Mouse (Mus musculus) lung, postnatal 0 days (tissue): Measurements from ENCODE around the gene Tnfsfm13. TPM values are rescaled to one million over a fixed set of nuclear protein-coding genes. Genes with fewer than 3 reads are reported as not detected.
A peak's percentile ranks its signal among the peaks of the same experiment; 100 is the strongest.

Experiments used
- ATAC-seq: fragments of 200-750 bp; cut with Nextera tagmentation; 2 replicates; pipeline ENCODE4 v1.8.0; 2017; ENCODE audit warnings: moderate library complexity
- DNase-seq: peaks from one replicate; pipeline ENCODE4 v3.0.0-alpha.2; 2016; ENCODE audit warnings: low spot score
- H3K27ac ChIP-seq: fragments of 300-500 bp; sonication (generic); 2 replicates; pipeline ENCODE4 v1.5.1; 2014; ENCODE audit warnings: antibody characterized with exemption, mild to moderate bottlenecking, low read length, mixed read lengths
- H3K27me3 ChIP-seq: fragments of 300-500 bp; sonication (generic); replicated peaks from 2 replicates; pipeline ENCODE4 v1.6.1; 2014; ENCODE audit warnings: low read length, mixed read lengths; ENCODE audit not compliant: insufficient read depth
- H3K36me3 ChIP-seq: fragments of 300-500 bp; sonication (generic); 2 replicates; pipeline ENCODE4 v1.6.1; 2014; ENCODE audit warnings: low read length, mixed read lengths; ENCODE audit not compliant: insufficient read depth
- H3K4me1 ChIP-seq: fragments of 300-500 bp; sonication (generic); 2 replicates; pipeline ENCODE4 v1.6.1; 2014; ENCODE audit warnings: antibody characterized with exemption, low read depth, low read length, mixed read lengths; ENCODE audit not compliant: insufficient read depth
- H3K4me2 ChIP-seq: fragments of 300-500 bp; sonication (generic); replicated peaks from 2 replicates; pipeline ENCODE4 v1.6.1; 2014; ENCODE audit warnings: low read depth, mild to moderate bottlenecking, low read length, moderate library complexity, mixed read lengths
- H3K4me3 ChIP-seq: fragments of 300-500 bp; sonication (generic); 2 replicates; pipeline ENCODE4 v1.5.1; 2014; ENCODE audit warnings: low read depth, low read length
- H3K9ac ChIP-seq: fragments of 300-500 bp; sonication (generic); replicated peaks from 2 replicates; pipeline ENCODE4 v1.6.1; 2014; ENCODE audit warnings: low read depth, mild to moderate bottlenecking
- H3K9me3 ChIP-seq: fragments of 300-500 bp; sonication (generic); 2 replicates; pipeline ENCODE4 v1.6.1; 2016; ENCODE audit warnings: low read length, mixed read lengths
- CTCF ChIP-seq: IDR thresholded peaks from 2 replicates; pipeline ENCODE4 v1.5.1; 2016; ENCODE audit warnings: antibody characterized with exemption, mild to moderate bottlenecking
- EP300 ChIP-seq: IDR thresholded peaks from 2 replicates; pipeline ENCODE4 v1.6.1; 2016; ENCODE audit warnings: antibody characterized with exemption, mild to moderate bottlenecking, control low read depth
- WGBS: fragments of 180-500 bp; shearing (Covaris S2); extraction: QIAGEN DNeasy Blood & Tissue Kit; methylation state at CpG from one replicate; pipeline ENCODE4 v1.1.7; 2014; 5-methylcytosine and 5-hydroxymethylcytosine counted together
- polyA plus RNA-seq: library from polyadenylated mRNA; unstranded; fragments of >200 nt; fragmentation: Nextera tagmentation; extraction: Ambion mirVana; gene quantifications from 2 replicates; pipeline ENCODE4 v1.2.1, GENCODE M21; 2015

The Tnfsfm13 gene
- polyA plus RNA-seq, 1 experiment from 2014 or later = 11.9 TPM

- no peak within 1 kb of the TSS for H3K4me3 ChIP-seq
- H3K27me3 ChIP-seq = no peaks in the 10 kb centered on the region
- no peak within 1 kb of the TSS for H3K4me2 ChIP-seq
- no peak for TF ChIP-seq CTCF
- TF ChIP-seq EP300 = peak; percentile 63
- no peaks in the 10 kb centered on the region for H3K9me3 ChIP-seq
- peaks cover 12% of the 10 kb centered on the region; the same call in 1 of the 2 replicates for H3K4me1 ChIP-seq
- peak; percentile 89 for DNase-seq
- 27% methylated on average over 7 of the region's 7 CpGs for WGBS
- peak; percentile 6; the same call in 1 of the 2 replicates for ATAC-seq
- no peak within 1 kb of the TSS for H3K9ac ChIP-seq
- peak within 1 kb of the TSS; percentile 20; the same call in 1 of the 2 replicates for H3K27ac ChIP-seq
- peaks cover 22% of the 10 kb centered on the region; the same call in 1 of the 2 replicates for H3K36me3 ChIP-seq
These were observed 29.8 kb downstream of the Tnfsfm13 start, which contains the start of gene Cd68 for GRCm38 (mm10) chr11:69665961-69666664. TSS of gene Cd68 (minus strand) at chr11:69666153.

GRCm38 (mm10) chr11:69665457-69665960 lies 30.4 kb downstream of the Tnfsfm13 start:
- Histone ChIP-seq H3K9ac (no peak overlapping the region), H3K9me3 (no peaks in the 10 kb centered on the region), H3K4me1 (peaks cover 12% of the 10 kb centered on the region; the same call in 1 of the 2 replicates), H3K4me3 (no peak overlapping the region), H3K4me2 (no peak overlapping the region), H3K36me3 (peaks cover 22% of the 10 kb centered on the region; the same call in 1 of the 2 replicates), H3K27ac (peak overlapping the region; percentile 20; the same call in 1 of the 2 replicates), H3K27me3 (no peaks in the 10 kb centered on the region)
- 55% methylated on average over 9 of the region's 9 CpGs for WGBS
- TF ChIP-seq CTCF = no peak
- no peak for TF ChIP-seq EP300
- no peak for DNase-seq
- no peak for ATAC-seq

- 89% methylated on average over 7 of the region's 7 CpGs for WGBS
- Histone ChIP-seq H3K9ac (no peak overlapping the region), H3K27me3 (no peaks in the 10 kb centered on the region), H3K27ac (0 out of 2 replicates have a peak overlapping the region, but pooled peaks have one; percentile 20), H3K4me1 (peaks cover 12% of the 10 kb centered on the region; the same call in 1 of the 2 replicates), H3K9me3 (no peaks in the 10 kb centered on the region), H3K36me3 (peaks cover 19% of the 10 kb centered on the region; the same call in 1 of the 2 replicates), H3K4me2 (no peak overlapping the region), H3K4me3 (no peak overlapping the region)
- DNase-seq = no peak
- no peak for TF ChIP-seq CTCF
- no peak for TF ChIP-seq EP300
- ATAC-seq = no peak
These were observed 31.1 kb downstream of the Tnfsfm13 start for GRCm38 (mm10) chr11:69664841-69665240.

GRCm38 (mm10) chr11:69663795-69664194 lies 32.1 kb downstream of the Tnfsfm13 start:
- H3K4me3 ChIP-seq = no peak overlapping the region
- peak; percentile 43 for DNase-seq
- no peak for TF ChIP-seq CTCF
- no peak overlapping the region for H3K4me2 ChIP-seq
- ATAC-seq = no peak
- peak overlapping the region; percentile 96 for H3K27ac ChIP-seq
- WGBS = 69% methylated on average over 6 of the region's 6 CpGs
- H3K4me1 ChIP-seq = peaks cover 12% of the 10 kb centered on the region; the same call in 1 of the 2 replicates
- H3K27me3 ChIP-seq = no peaks in the 10 kb centered on the region
- H3K36me3 ChIP-seq = peaks cover 14% of the 10 kb centered on the region; the same call in 1 of the 2 replicates
- H3K9me3 ChIP-seq = no peaks in the 10 kb centered on the region
- no peak overlapping the region for H3K9ac ChIP-seq

GRCm38 (mm10) chr11:69662967-69663671 lies 32.8 kb downstream of the Tnfsfm13 start:
- Histone ChIP-seq H3K4me3 (peak overlapping the region; percentile 54), H3K27ac (peak overlapping the region; percentile 96), H3K9me3 (no peaks in the 10 kb centered on the region), H3K36me3 (peaks cover 15% of the 10 kb centered on the region; the same call in 1 of the 2 replicates), H3K9ac (peak overlapping the region; percentile 43; the same call in 1 of the 2 replicates), H3K4me2 (peak overlapping the region; percentile 52), H3K4me1 (peaks cover 12% of the 10 kb centered on the region; the same call in 1 of the 2 replicates), H3K27me3 (no peaks in the 10 kb centered on the region)
- WGBS = 70% methylated on average over 13 of the region's 13 CpGs
- no peak for TF ChIP-seq CTCF
- TF ChIP-seq EP300 = no peak
- DNase-seq = no peak
- no peak for ATAC-seq
